In genomic region chr2:146511401-146511865, GRCm38 (mm10) we compare ENCODE assay signal across 8 mouse cellular contexts. TPM values are rescaled to one million over a fixed set of nuclear protein-coding genes. Genes with fewer than 3 reads are reported as not detected.
A peak's percentile ranks its signal among the peaks of the same experiment; 100 is the strongest.
DNase-seq lines count a peak whose midpoint lies in the region; ATAC-seq and TF ChIP-seq lines count a peak whose summit lies in the region.

No protein-coding gene starts in this region.

- peak overlapping the region; percentile 97 for H3K4me3 ChIP-seq in layer of hippocampus, adult 2 months
- peak overlapping the region; percentile 89 for H3K4me3 ChIP-seq in forebrain, embryonic 14.5 days (ENCODE audit: low read depth, low read length)
- peak overlapping the region; percentile 90 for H3K4me3 ChIP-seq in liver, embryonic 16.5 days (ENCODE audit: low read depth, low read length)
- peak overlapping the region; percentile 80 for H3K4me3 ChIP-seq in stomach, embryonic 14.5 days (ENCODE audit: low read depth, low read length)

- H3K9me3 ChIP-seq in forebrain, embryonic 14.5 days (replicated peaks; ENCODE audit: control insufficient read depth, low read length): no peaks in the 10 kb centered on the region
- H3K9me3 ChIP-seq in liver, embryonic 16.5 days (replicated peaks; ENCODE audit: control insufficient read depth, low read length): no peaks in the 10 kb centered on the region
- no peaks in the 10 kb centered on the region for H3K9me3 ChIP-seq in stomach, embryonic 14.5 days (ENCODE audit: control insufficient read depth, low read depth, low read length)

- H3K9ac ChIP-seq in forebrain, embryonic 14.5 days (ENCODE audit: low read length): peak overlapping the region; percentile 93
- H3K9ac ChIP-seq in liver, embryonic 16.5 days (ENCODE audit: low read depth, low read length): peak overlapping the region; percentile 90
- H3K9ac ChIP-seq in stomach, embryonic 14.5 days (replicated peaks; ENCODE audit: low read depth, low read length): peak overlapping the region; percentile 83

- ATAC-seq in forebrain, embryonic 14.5 days: peak; percentile 40
- peak; percentile 6 for ATAC-seq in liver, embryonic 16.5 days (ENCODE audit: low read depth)
- no peak; the same call in 1 of the 2 replicates for ATAC-seq in stomach, embryonic 14.5 days (ENCODE audit: insufficient number of reproducible peaks, insufficient read depth, low FRiP score, low read depth)

- no peaks in the 10 kb centered on the region for H3K36me3 ChIP-seq in forebrain, embryonic 14.5 days (ENCODE audit: control insufficient read depth, insufficient read depth, low read length)
- no peaks in the 10 kb centered on the region for H3K36me3 ChIP-seq in liver, embryonic 16.5 days (ENCODE audit: control insufficient read depth, insufficient read depth)
- H3K36me3 ChIP-seq in stomach, embryonic 14.5 days (ENCODE audit: control insufficient read depth, insufficient read depth, low read length): no peaks in the 10 kb centered on the region

- H3K4me2 ChIP-seq in forebrain, embryonic 14.5 days (ENCODE audit: low read length): peak overlapping the region; percentile 66
- peak overlapping the region; percentile 94 for H3K4me2 ChIP-seq in liver, embryonic 16.5 days (ENCODE audit: low read depth, low read length)
- H3K4me2 ChIP-seq in stomach, embryonic 14.5 days (replicated peaks; ENCODE audit: low read depth, low read length): peak overlapping the region; percentile 78

- peak overlapping the region; percentile 92 for H3K27ac ChIP-seq in layer of hippocampus, adult 2 months
- peak overlapping the region; percentile 56; the same call in 1 of the 2 replicates for H3K27ac ChIP-seq in forebrain, embryonic 14.5 days (ENCODE audit: low read depth, low read length)
- peak overlapping the region; percentile 74 for H3K27ac ChIP-seq in liver, embryonic 16.5 days (ENCODE audit: low read length)
- 0 out of 2 replicates have a peak overlapping the region, but pooled peaks have one; percentile 27 for H3K27ac ChIP-seq in stomach, embryonic 14.5 days (ENCODE audit: low read length)

- no peak for TF ChIP-seq CTCF in layer of hippocampus, adult 2 months (conservative IDR thresholded peaks at IDR 0.05)

- peaks cover 9% of the 10 kb centered on the region; the same call in 1 of the 2 replicates for H3K4me1 ChIP-seq in forebrain, embryonic 14.5 days (ENCODE audit: control insufficient read depth, insufficient read depth, low read length)
- H3K4me1 ChIP-seq in liver, embryonic 16.5 days (ENCODE audit: control insufficient read depth, low read depth, low read length): peaks cover 13% of the 10 kb centered on the region
- H3K4me1 ChIP-seq in stomach, embryonic 14.5 days (ENCODE audit: control insufficient read depth, insufficient read depth, low read length): no peaks in the 10 kb centered on the region

- no peaks in the 10 kb centered on the region for H3K27me3 ChIP-seq in forebrain, embryonic 14.5 days (replicated peaks; ENCODE audit: control insufficient read depth, insufficient read depth, low read length)
- no peaks in the 10 kb centered on the region for H3K27me3 ChIP-seq in liver, embryonic 16.5 days (ENCODE audit: control insufficient read depth, insufficient read depth, low read depth, low read length)
- no peaks in the 10 kb centered on the region for H3K27me3 ChIP-seq in stomach, embryonic 14.5 days (ENCODE audit: control insufficient read depth, insufficient read depth, low read length)

- under 1% methylated on average over 20 of the region's 22 CpGs for WGBS in forebrain, embryonic 14.5 days
- under 1% methylated on average over 22 of the region's 22 CpGs for WGBS in liver, embryonic 16.5 days (ENCODE audit: insufficient replicate concordance)
- under 1% methylated on average over 22 of the region's 22 CpGs for WGBS in stomach, embryonic 14.5 days

- no peak for DNase-seq in layer of hippocampus, adult 2 months (ENCODE audit: low spot score in 2 of 2)
- no peak for DNase-seq in layer of hippocampus, adult 8-10 months (ENCODE audit: low spot score in 2 of 2)
- peak; percentile 60 for DNase-seq in R1 (ENCODE audit: low read depth, low spot score)
- DNase-seq in forebrain, embryonic 14.5 days (ENCODE audit: low spot score): peak; percentile 44
- no peak for DNase-seq in cerebellum, adult 11-12 months
- no peak for DNase-seq in adrenal gland, adult (ENCODE audit: inconsistent age in 2 of 2, low spot score in 1 of 2)

RNA-seq across cellular contexts. Expression of gene Ralgapa2, which starts 0.7 kb away (rescaled TPM):
- total RNA-seq in layer of hippocampus, adult 2 months (2021): 10 to 100 TPM; 25.7 to 29.8 TPM
- total RNA-seq in layer of hippocampus, adult 8-10 months (2022): 10 to 100 TPM; 22.5 to 30.0 (median 27.4) TPM
- 6.3 and 11.4 TPM in 2 replicates for polyA plus RNA-seq in forebrain, embryonic 14.5 days (2014; fragmentation: Nextera tagmentation; extraction: Ambion mirVana)
- 4.5 and 5.9 TPM in 2 replicates for polyA plus RNA-seq in liver, embryonic 16.5 days (2015; fragmentation: Nextera tagmentation; extraction: Ambion mirVana)
- polyA plus RNA-seq in stomach, embryonic 14.5 days (2014; fragmentation: Nextera tagmentation; extraction: Ambion mirVana): 10.6 and 13.8 TPM in 2 replicates

Comparison
In these comparisons a context has a peak if more than half of its experiments do, and no peak if none do; other contexts are left out.
1. DNase-seq: peak in R1 (single experiment) and forebrain, embryonic 14.5 days (single experiment); none in layer of hippocampus, adult 2 months (0 of 2), layer of hippocampus, adult 8-10 months (0 of 2), cerebellum, adult 11-12 months (single experiment) and adrenal gland, adult (0 of 2).
2. H3K27ac ChIP-seq: peak in every context shown above with its lines; median percentile 92 in layer of hippocampus, adult 2 months; 74 in liver, embryonic 16.5 days; 56 in forebrain, embryonic 14.5 days; 27 in stomach, embryonic 14.5 days.
3. Peak in every context shown above with its lines, with median percentiles within 50 percentile points of each other: H3K4me3 ChIP-seq, H3K4me2 ChIP-seq and H3K9ac ChIP-seq.